Mouse (Mus musculus): ENCODE measurements around the gene Pdgfra.
A peak's percentile ranks its signal among the peaks of the same experiment; 100 is the strongest.

Gene Pdgfra

GRCm38 (mm10) chr5:75155741-75156553 is 3.9 kb downstream of the Pdgfra start:
- peak; percentile 68 for DNase-seq

DNA sequence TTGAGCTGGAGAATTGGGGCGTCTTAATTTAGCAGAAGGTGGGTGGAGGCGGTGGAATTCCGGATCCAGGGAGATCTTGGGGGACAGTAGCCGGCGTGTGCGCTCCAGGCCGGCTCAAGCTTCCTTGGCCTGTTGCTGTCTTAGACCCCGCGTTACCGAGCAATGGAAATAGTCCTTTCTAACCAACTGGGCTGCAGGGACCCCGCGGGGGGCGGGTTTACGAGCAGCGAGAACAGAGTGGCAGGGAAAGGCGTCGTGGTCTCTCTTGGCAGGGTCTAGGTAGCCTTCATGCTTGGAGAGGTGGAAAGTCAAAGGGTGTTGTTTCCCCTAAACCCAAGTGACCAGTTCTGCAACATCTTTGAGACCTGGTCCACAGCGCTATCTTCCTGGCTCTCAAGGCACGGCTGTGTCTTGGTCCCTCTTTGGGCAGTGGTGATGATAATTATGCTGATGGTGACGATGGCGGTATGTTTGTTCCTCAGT is 4.5 kb downstream of the Pdgfra start:
- DNase-seq, result no peak

GRCm38 (mm10) chr5:75157038-75157437 is 4.9 kb downstream of the Pdgfra start:
- peak; percentile 48 for DNase-seq

DNA sequence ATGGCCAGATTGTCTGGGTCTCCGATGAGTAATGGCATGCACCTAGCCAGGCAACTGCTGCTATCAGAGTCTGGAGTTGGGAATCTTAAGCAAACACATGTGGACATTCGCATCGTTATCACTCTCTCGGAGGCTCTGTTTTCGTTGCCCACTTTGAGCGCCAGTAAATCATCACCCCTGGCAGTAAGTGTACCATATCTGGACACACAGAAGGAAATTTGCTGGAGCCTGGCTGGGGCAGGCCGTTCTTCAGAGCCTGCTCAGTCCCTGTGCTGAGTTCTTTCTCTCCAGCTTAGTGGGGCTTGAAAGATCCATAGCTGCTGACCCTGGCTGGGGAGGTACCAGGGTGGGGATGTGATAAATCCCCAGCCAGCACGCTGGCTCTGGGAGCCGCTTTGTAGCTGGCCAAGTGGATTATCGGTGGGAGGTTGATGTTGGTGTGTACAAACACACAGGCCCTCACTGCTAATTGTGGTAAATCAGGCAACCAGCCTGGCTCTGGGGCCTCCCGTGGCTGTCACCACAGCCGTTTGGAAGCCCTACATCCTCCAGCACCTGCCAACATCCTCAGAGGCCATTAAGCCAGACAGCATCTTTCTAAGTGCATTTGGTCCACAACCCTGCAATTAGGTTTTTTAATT is 8.6 kb downstream of the Pdgfra start:
- DNase-seq, result no peak

GRCm38 (mm10) chr5:75161586-75161985 is 9.5 kb downstream of the Pdgfra start:
- DNase-seq, result no peak

- DNase-seq, result no peak
These were observed 11.3 kb downstream of the Pdgfra start for GRCm38 (mm10) chr5:75163289-75163951.

DNA sequence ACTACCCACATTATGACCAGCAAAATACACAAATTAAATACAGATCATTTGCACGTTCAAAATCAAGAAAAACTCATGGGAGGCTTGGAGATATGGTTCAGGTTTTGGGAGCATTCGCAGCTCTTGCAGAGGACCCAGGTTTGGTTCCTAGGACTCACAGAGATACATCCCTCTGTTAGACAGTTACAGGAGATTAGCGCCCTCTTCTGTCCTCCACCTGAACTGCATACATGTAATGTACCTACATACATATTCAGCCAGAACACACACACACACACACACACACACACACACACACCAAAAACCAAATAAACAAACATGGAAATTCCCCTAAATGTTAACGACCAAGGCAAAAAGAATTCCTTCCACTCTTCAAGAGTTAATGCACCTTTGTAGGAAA is 12.6 kb downstream of the Pdgfra start:
- no peak for DNase-seq

- DNase-seq, result no peak
These were observed 17.7 kb downstream of the Pdgfra start for GRCm38 (mm10) chr5:75169837-75170236.

- no peak for DNase-seq
These were observed 19.8 kb downstream of the Pdgfra start for GRCm38 (mm10) chr5:75171859-75172258.

GRCm38 (mm10) chr5:75179249-75179648 is 27.2 kb downstream of the Pdgfra start:
- no peak for DNase-seq

DNA sequence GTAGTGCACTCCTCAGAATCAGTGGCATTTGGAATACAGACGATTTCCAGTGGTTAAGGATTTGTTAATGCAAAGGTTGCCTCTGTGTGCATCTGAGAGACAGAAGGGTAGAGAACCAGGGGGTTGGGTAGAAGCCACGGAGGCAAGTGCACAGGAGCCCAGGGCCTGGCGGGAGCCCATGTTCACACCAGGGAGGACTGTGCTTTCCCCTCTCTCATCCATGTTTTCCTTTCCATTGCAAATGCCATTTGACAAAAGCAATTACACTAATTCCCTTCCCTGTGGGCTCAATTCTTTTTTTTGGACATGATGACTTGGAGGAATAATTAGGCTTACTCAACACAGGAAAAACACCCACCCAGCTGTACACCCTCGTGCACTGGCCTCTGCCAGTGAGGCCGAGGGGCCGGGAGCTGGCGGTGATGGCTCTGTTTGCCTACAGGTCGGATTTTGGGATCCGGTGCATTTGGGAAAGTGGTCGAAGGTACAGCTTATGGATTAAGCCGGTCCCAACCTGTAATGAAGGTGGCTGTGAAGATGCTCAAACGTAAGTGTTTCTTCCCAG is 27.7 kb downstream of the Pdgfra start:
- DNase-seq, result no peak

DNA sequence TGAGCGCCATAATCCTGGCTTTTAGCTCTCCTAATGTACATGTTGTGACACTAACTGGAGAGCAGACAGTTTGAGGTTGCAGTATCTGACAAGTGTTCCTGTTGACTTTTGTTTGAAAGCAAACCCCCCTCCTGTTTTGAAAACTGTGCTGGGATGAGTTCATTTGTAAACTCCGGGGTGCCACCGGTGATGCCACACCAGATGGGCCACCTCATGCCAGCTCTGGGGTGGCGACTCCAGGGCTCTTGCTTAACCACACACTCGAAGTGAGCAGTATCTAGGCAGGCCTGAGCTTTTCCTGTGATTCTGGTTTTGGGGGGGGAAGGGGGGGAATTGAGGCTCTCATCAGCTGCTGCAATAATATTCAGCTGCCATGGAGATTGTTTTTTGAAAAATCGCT is 31.6 kb downstream of the Pdgfra start:
- DNase-seq, result no peak

DNA sequence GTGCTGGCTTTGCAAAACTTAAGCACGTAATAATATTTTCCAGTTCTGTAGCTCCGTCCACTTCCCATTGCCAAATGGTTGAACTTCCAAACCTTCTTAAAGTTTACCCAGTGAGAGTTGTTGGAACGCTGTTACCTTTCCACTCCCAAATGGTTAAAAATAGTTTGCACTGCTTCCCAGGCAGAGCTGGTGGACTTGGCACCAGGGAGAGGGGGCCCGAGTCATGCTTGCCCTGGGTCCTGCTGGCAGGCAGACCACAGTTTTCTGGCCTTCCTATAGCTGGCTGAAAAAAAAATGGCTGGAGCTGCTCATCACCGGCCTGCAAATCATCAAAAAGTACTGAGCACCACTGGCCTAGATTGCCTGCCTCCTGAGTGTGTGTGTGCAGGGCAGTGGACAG is 32.0 kb downstream of the Pdgfra start:
- DNase-seq, result no peak

DNA sequence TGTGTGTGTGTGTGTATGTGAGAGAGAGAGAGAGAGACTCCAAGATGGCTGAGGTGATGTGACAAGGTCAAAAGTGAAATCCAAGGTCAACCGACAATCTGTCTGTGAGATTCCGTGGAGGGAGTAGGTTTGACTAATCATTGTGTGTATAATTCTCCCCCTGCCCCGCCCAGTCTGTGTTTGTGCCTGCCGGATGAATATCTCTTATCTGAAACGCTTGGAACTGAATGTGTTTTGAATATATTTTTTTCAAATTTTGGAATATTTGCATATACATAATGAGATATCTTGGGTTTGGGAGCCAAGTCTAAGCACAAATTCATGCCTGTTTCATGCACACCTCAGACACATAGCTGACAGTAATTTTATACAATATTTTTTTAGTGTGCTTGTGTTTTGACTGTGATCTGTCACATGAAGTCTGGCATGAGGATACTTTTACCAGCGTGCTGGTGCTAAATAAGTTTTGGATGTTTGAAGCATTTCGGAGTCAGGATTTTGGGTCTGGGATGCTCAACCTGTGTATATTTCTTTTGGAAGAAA is 32.7 kb downstream of the Pdgfra start:
- no peak for DNase-seq

- DNase-seq, result no peak
These were observed 33.5 kb downstream of the Pdgfra start for GRCm38 (mm10) chr5:75185584-75185983.

GRCm38 (mm10) chr5:75189319-75189987 is 37.4 kb downstream of the Pdgfra start:
- DNase-seq, result no peak

- DNase-seq, result no peak
These were observed 41.0 kb downstream of the Pdgfra start for GRCm38 (mm10) chr5:75193107-75193506.

DNA sequence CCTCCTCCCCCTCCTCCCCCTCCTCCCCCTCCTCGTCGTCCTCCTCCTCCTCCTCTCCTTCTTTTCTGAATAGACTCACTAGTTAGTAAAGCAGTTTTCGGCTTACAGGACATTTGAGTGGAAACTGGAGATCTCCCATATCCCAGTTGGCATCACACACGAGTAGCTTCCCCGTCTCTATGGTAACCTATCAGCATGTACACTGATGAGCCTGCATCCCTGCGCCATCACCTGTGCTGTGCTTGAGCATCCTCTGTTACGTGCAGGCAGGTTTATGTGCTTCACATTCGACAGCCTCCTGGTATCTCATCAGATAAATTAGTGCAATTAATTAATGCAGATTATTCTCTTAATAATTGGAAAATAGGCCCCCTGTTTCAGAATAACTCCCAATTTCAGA is 46.3 kb downstream of the Pdgfra start:
- DNase-seq, result no peak

DNA sequence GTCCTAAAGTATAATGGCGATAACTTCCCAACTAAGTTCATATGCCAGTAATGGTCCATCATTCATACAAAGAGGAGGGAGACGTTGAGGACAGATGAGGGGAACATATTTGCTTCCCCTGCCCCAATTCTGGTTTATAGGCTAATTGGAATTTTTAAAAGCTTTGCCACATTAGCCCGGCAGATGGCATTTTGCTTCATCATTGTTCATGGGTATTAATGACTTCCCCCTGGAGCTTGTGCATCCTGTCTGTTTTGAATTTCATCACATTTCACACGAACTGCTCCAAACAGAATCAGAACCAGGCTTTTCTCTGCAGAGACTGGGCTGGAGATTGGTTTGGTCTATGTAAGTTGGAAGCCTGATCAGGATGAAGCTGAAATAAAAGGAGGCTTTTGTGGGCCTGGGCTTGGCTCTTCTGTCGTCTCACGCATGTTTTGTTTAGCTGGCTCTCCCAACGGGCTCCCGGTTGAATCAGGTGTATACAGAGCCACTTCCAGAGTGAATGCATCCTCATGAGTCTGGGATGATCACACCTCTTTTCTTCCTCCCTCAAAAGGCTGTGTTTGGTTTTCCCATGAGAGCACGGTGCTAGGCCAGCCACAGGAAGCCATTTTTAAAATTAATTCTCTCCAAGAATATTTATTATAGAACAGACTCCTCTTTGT is 47.7 kb downstream of the Pdgfra start:
- no peak for DNase-seq

GRCm38 (mm10) chr5:75200366-75200724 is 48.3 kb downstream of the Pdgfra start:
- no peak for DNase-seq

- no peak for DNase-seq
These were observed 55.8 kb downstream of the Pdgfra start for GRCm38 (mm10) chr5:75207905-75208304.

DNA sequence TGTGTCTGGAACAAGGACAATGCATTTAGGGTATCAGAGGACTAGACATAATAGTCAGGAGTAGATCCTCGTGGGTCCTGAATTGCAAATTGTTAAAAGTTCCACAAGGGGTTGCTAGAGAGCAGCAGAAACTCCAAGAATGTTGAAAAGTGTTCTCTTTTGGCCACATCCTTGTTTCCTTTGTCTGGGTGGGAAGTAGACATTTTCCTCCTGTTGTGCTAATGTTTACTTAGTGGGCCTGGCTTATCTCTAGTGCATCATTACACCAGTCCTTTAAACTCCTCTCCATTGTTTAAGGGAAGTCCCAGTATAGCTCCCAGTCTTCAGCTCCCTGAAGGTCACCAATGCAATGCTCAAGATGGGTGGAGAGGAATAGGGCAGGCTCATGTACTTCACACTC is 57.9 kb downstream of the Pdgfra start:
- no peak for DNase-seq

Measured in kidney, adult 11 months (tissue).